Mouse (Mus musculus): Measurements from ENCODE around the gene Gtf2ird1. TPM values are rescaled to one million over a fixed set of nuclear protein-coding genes. Genes with fewer than 3 reads are reported as not detected.

Gtf2ird1 gene
- polyA plus RNA-seq (2015; fragmentation: Nextera tagmentation; extraction: Ambion mirVana) = 66.5 and 66.6 TPM in 2 replicates

GRCm38 (mm10) chr5:134456503-134456962 is at the start of gene Gtf2ird1:
TSS of gene Gtf2ird1 (minus strand) at chr5:134456716.
- Histone ChIP-seq H3K27ac (ENCODE audit: low read length) (peak within 1 kb of the TSS; percentile 94), H3K4me3 (ENCODE audit: low read length) (peak within 1 kb of the TSS; percentile 68), H3K9me3 (ENCODE audit: control insufficient read depth, low read length) (peaks cover 4% of the 10 kb centered on the region; the same call in 1 of the 2 replicates), H3K4me1 (ENCODE audit: control insufficient read depth, insufficient read depth, low read length) (peaks cover 23% of the 10 kb centered on the region), H3K9ac (ENCODE audit: low read depth, low read length) (peak within 1 kb of the TSS; percentile 93), H3K36me3 (ENCODE audit: control insufficient read depth, insufficient read depth, low read length) (peaks cover 7% of the 10 kb centered on the region), H3K4me2 (ENCODE audit: low read depth, low read length) (peak within 1 kb of the TSS; percentile 84), H3K27me3 (replicated peaks; ENCODE audit: control insufficient read depth, insufficient read depth, low read length) (no peaks in the 10 kb centered on the region)
- ATAC-seq = peak; percentile 72
- WGBS = under 1% methylated on average over 44 of the region's 44 CpGs

DNA sequence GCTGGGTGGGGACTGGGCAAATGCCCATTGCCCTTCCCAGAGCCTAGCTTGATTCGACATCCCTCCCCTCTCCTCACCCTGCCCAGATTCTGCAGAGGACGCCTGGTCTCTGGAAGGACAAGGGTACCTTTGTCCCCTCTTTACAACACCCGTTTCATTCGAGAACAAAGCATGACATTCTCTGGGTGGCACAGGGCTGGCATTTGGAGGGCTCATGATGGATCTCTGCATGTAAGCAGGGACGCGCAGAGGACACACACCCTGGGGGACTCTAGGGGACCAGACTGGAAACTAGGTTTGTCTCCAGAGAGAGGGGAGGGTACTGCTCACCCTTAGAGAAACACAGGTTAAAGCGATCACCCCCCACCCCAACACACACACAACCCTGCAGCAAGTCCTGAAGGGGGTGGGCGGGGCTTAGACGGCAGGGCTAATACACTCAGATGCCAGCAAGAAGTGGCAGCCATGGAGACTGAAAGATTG is 49.3 kb upstream of the Gtf2ird1 start:
- ATAC-seq = peak; percentile 36; the same call in 1 of the 2 replicates
- Histone ChIP-seq H3K9ac (ENCODE audit: low read depth, low read length) (no peak overlapping the region; the same call in 1 of the 2 replicates), H3K27ac (ENCODE audit: low read length) (no peak overlapping the region), H3K27me3 (replicated peaks; ENCODE audit: control insufficient read depth, insufficient read depth, low read length) (no peaks in the 10 kb centered on the region), H3K4me1 (ENCODE audit: control insufficient read depth, insufficient read depth, low read length) (peaks cover 3% of the 10 kb centered on the region; the same call in 1 of the 2 replicates), H3K4me3 (ENCODE audit: low read length) (no peak overlapping the region), H3K9me3 (ENCODE audit: control insufficient read depth, low read length) (no peaks in the 10 kb centered on the region), H3K4me2 (ENCODE audit: low read depth, low read length) (no peak overlapping the region), H3K36me3 (ENCODE audit: control insufficient read depth, insufficient read depth, low read length) (peaks cover 21% of the 10 kb centered on the region)
- 78% methylated on average over 9 of the region's 9 CpGs for WGBS

DNA sequence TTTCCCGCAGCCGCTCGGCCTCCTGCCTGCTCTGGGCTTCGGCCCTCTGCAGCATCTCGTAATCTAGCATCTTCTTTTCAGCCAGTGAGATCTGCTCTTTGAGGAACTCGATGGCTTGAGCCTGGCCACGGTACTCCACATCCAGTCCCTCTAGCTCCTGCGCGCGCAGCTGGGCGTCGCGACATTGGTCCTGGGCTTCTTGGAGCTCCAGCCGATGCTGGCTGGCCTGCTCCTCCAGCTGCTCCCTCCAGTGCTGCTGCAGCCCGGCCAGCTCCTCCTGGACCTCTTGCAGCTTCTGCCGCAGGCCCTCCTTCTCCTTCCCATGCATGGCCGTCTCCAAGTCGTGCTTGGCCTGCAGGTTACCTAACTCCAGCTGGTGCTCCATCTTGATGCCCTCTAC is 46.1 kb upstream of the Gtf2ird1 start:
- H3K4me1 ChIP-seq (ENCODE audit: control insufficient read depth, insufficient read depth, low read length) = peaks cover 3% of the 10 kb centered on the region; the same call in 1 of the 2 replicates
- H3K4me2 ChIP-seq (ENCODE audit: low read depth, low read length) = no peak overlapping the region
- H3K27me3 ChIP-seq (replicated peaks; ENCODE audit: control insufficient read depth, insufficient read depth, low read length) = no peaks in the 10 kb centered on the region
- WGBS = 92% methylated on average over 18 of the region's 18 CpGs
- no peak overlapping the region for H3K9ac ChIP-seq (ENCODE audit: low read depth, low read length)
- no peaks in the 10 kb centered on the region for H3K9me3 ChIP-seq (ENCODE audit: control insufficient read depth, low read length)
- no peak overlapping the region for H3K4me3 ChIP-seq (ENCODE audit: low read length)
- H3K36me3 ChIP-seq (ENCODE audit: control insufficient read depth, insufficient read depth, low read length) = peaks cover 12% of the 10 kb centered on the region
- ATAC-seq = no peak
- no peak overlapping the region for H3K27ac ChIP-seq (ENCODE audit: low read length)

DNA sequence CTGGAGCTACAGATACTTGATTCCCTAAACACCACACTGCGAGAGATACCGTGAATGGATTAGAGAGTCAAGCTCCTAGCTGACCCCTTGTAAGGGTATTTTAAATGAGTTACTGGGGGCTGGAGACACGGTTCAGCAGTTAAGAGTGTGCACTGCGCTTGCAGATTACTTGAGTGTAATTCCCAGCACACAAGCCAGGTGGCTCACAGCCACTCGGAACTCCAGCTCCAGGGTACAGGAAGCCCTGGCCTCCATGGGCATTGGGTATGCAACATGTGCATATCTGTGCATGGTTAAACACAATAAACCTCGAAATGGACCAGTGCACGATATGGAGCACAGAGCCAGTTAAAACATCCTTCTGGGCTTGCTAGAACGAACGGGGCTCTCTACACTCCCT is 44.9 kb upstream of the Gtf2ird1 start:
- Histone ChIP-seq H3K36me3 (ENCODE audit: control insufficient read depth, insufficient read depth, low read length) (peaks cover 14% of the 10 kb centered on the region), H3K9me3 (ENCODE audit: control insufficient read depth, low read length) (no peaks in the 10 kb centered on the region), H3K27me3 (replicated peaks; ENCODE audit: control insufficient read depth, insufficient read depth, low read length) (no peaks in the 10 kb centered on the region), H3K9ac (ENCODE audit: low read depth, low read length) (no peak overlapping the region), H3K4me1 (ENCODE audit: control insufficient read depth, insufficient read depth, low read length) (peaks cover 3% of the 10 kb centered on the region; the same call in 1 of the 2 replicates), H3K27ac (ENCODE audit: low read length) (no peak overlapping the region), H3K4me2 (ENCODE audit: low read depth, low read length) (no peak overlapping the region), H3K4me3 (ENCODE audit: low read length) (no peak overlapping the region)
- ATAC-seq = no peak
- 89% methylated on average over 9 of the region's 9 CpGs for WGBS

DNA sequence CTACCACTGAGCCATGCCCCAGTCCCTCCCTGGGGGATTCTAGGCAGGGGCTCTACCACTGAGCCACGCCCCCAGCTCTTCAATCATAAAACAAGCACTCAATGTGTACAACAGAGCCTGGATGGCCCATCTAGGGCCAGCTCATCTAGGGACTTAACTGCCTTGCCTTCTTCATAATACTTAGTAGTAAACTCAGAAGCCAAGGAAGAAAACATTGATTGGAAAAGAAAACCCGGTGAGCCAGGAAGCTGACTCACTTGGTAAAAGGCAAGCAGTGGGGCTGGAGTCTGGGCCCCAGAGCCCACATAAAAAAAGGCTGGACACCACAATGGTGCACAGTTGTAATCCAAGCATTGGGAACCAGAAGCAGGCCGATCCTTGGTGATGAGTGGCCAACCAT is 44.2 kb upstream of the Gtf2ird1 start:
- Histone ChIP-seq H3K4me1 (ENCODE audit: control insufficient read depth, insufficient read depth, low read length) (peaks cover 2% of the 10 kb centered on the region; the same call in 1 of the 2 replicates), H3K4me2 (ENCODE audit: low read depth, low read length) (no peak overlapping the region), H3K36me3 (ENCODE audit: control insufficient read depth, insufficient read depth, low read length) (peaks cover 14% of the 10 kb centered on the region), H3K27me3 (replicated peaks; ENCODE audit: control insufficient read depth, insufficient read depth, low read length) (no peaks in the 10 kb centered on the region), H3K27ac (ENCODE audit: low read length) (no peak overlapping the region), H3K9ac (ENCODE audit: low read depth, low read length) (no peak overlapping the region), H3K9me3 (ENCODE audit: control insufficient read depth, low read length) (no peaks in the 10 kb centered on the region), H3K4me3 (ENCODE audit: low read length) (no peak overlapping the region)
- WGBS = 94% methylated on average over 3 of the region's 3 CpGs
- ATAC-seq = no peak

DNA sequence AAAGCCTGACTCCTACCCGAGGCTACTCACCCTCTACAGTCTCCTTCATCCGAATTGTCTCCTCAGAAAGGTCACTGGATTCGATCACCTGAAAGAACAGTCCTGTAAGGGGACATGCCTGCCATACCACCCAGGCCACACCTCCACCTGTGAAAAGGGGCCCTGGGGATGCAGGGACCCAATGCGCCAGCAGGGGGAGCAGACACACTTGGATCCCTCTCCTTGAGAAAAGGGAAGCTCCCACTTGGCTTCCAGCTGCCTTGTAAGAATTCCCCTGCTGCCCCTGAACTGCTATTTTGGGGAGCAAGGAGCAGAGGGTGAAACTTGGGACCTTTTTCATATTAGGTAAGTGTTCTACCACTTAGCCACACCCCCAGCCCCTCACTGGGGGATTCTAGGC is 43.5 kb upstream of the Gtf2ird1 start:
- H3K9me3 ChIP-seq (ENCODE audit: control insufficient read depth, low read length) = no peaks in the 10 kb centered on the region
- 74% methylated on average over 4 of the region's 4 CpGs for WGBS
- H3K4me3 ChIP-seq (ENCODE audit: low read length) = no peak overlapping the region
- no peaks in the 10 kb centered on the region for H3K4me1 ChIP-seq (ENCODE audit: control insufficient read depth, insufficient read depth, low read length)
- H3K27me3 ChIP-seq (replicated peaks; ENCODE audit: control insufficient read depth, insufficient read depth, low read length) = no peaks in the 10 kb centered on the region
- ATAC-seq = no peak
- H3K9ac ChIP-seq (ENCODE audit: low read depth, low read length) = no peak overlapping the region
- peaks cover 14% of the 10 kb centered on the region for H3K36me3 ChIP-seq (ENCODE audit: control insufficient read depth, insufficient read depth, low read length)
- H3K4me2 ChIP-seq (ENCODE audit: low read depth, low read length) = no peak overlapping the region
- H3K27ac ChIP-seq (ENCODE audit: low read length) = no peak overlapping the region

DNA sequence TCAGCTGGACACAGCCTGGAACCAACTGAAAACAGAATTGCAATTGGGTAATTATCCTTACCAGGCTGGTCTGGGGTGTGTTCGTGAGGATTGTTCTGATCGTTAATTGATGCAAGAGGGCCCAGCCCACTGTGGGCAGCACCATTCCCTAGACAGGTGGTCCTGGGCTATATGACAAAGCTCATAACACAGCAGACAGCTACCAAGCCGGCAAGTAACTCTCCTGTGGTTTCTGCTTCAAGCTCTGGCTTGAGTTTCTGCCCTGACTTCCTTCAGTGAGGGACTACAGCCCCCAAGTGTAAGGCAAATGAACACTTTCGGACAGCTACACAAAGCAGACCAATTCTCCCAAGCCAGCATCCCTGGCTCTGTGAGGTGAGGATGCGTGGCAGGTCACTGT is 40.5 kb upstream of the Gtf2ird1 start:
- H3K4me2 ChIP-seq (ENCODE audit: low read depth, low read length) = no peak overlapping the region
- H3K4me3 ChIP-seq (ENCODE audit: low read length) = no peak overlapping the region
- WGBS = 90% methylated on average over 5 of the region's 5 CpGs
- peaks cover 7% of the 10 kb centered on the region for H3K36me3 ChIP-seq (ENCODE audit: control insufficient read depth, insufficient read depth, low read length)
- H3K27me3 ChIP-seq (replicated peaks; ENCODE audit: control insufficient read depth, insufficient read depth, low read length) = no peaks in the 10 kb centered on the region
- H3K4me1 ChIP-seq (ENCODE audit: control insufficient read depth, insufficient read depth, low read length) = peaks cover 2% of the 10 kb centered on the region
- H3K27ac ChIP-seq (ENCODE audit: low read length) = no peak overlapping the region
- no peak for ATAC-seq
- H3K9ac ChIP-seq (ENCODE audit: low read depth, low read length) = no peak overlapping the region
- no peaks in the 10 kb centered on the region for H3K9me3 ChIP-seq (ENCODE audit: control insufficient read depth, low read length)

GRCm38 (mm10) chr5:134495796-134496195 is 39.3 kb upstream of the Gtf2ird1 start:
- Histone ChIP-seq H3K27ac (ENCODE audit: low read length) (no peak overlapping the region), H3K4me1 (ENCODE audit: control insufficient read depth, insufficient read depth, low read length) (peaks cover 3% of the 10 kb centered on the region), H3K4me2 (ENCODE audit: low read depth, low read length) (no peak overlapping the region), H3K27me3 (replicated peaks; ENCODE audit: control insufficient read depth, insufficient read depth, low read length) (no peaks in the 10 kb centered on the region), H3K9ac (ENCODE audit: low read depth, low read length) (no peak overlapping the region), H3K36me3 (ENCODE audit: control insufficient read depth, insufficient read depth, low read length) (peaks cover 9% of the 10 kb centered on the region), H3K9me3 (ENCODE audit: control insufficient read depth, low read length) (no peaks in the 10 kb centered on the region), H3K4me3 (ENCODE audit: low read length) (no peak overlapping the region)
- no peak for ATAC-seq
- 75% methylated on average over 4 of the region's 4 CpGs for WGBS

- peaks cover 3% of the 10 kb centered on the region for H3K4me1 ChIP-seq (ENCODE audit: control insufficient read depth, insufficient read depth, low read length)
- peaks cover 17% of the 10 kb centered on the region for H3K36me3 ChIP-seq (ENCODE audit: control insufficient read depth, insufficient read depth, low read length)
- no peak overlapping the region for H3K4me2 ChIP-seq (ENCODE audit: low read depth, low read length)
- no peaks in the 10 kb centered on the region for H3K27me3 ChIP-seq (replicated peaks; ENCODE audit: control insufficient read depth, insufficient read depth, low read length)
- H3K9me3 ChIP-seq (ENCODE audit: control insufficient read depth, low read length) = no peaks in the 10 kb centered on the region
- peak; percentile 71 for ATAC-seq
- H3K9ac ChIP-seq (ENCODE audit: low read depth, low read length) = 0 out of 2 replicates have a peak overlapping the region, but pooled peaks have one; percentile 48
- H3K27ac ChIP-seq (ENCODE audit: low read length) = no peak overlapping the region
- H3K4me3 ChIP-seq (ENCODE audit: low read length) = no peak overlapping the region
- 60% methylated on average over 11 of the region's 11 CpGs for WGBS
Observed at GRCm38 (mm10) chr5:134494142-134494541, 37.6 kb upstream of the Gtf2ird1 start.

DNA sequence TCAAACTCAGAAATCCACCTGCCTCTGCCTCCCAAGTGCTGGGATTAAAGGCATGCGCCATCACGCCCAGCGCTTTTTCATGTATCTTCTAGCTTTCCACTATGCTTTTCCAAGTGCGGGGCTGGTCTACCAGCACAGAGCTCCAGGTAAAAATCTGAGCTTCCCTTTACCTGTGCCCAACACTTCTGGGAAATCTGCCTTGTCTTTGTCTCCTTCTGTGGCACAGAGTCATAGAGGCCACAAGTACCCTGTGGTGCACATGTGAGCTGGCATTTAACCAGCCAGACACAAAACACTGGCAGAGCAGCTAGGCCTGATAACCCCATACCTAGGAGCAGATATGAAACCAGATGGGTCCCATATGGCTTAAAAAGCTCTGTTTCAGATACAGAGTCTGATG is 36.4 kb upstream of the Gtf2ird1 start:
- no peak overlapping the region for H3K4me2 ChIP-seq (ENCODE audit: low read depth, low read length)
- H3K9ac ChIP-seq (ENCODE audit: low read depth, low read length) = no peak overlapping the region
- H3K27me3 ChIP-seq (replicated peaks; ENCODE audit: control insufficient read depth, insufficient read depth, low read length) = no peaks in the 10 kb centered on the region
- WGBS = 95% methylated on average over 4 of the region's 4 CpGs
- H3K36me3 ChIP-seq (ENCODE audit: control insufficient read depth, insufficient read depth, low read length) = peaks cover 17% of the 10 kb centered on the region
- H3K9me3 ChIP-seq (ENCODE audit: control insufficient read depth, low read length) = no peaks in the 10 kb centered on the region
- no peak overlapping the region for H3K27ac ChIP-seq (ENCODE audit: low read length)
- no peak overlapping the region for H3K4me3 ChIP-seq (ENCODE audit: low read length)
- H3K4me1 ChIP-seq (ENCODE audit: control insufficient read depth, insufficient read depth, low read length) = peaks cover 3% of the 10 kb centered on the region
- no peak for ATAC-seq

All from intestine, embryonic 16.5 days (tissue).